Mouse (Mus musculus): Measurements from ENCODE around the gene Dab1. TPM values are rescaled to one million over a fixed set of nuclear protein-coding genes. Genes with fewer than 3 reads are reported as not detected.

Gene Dab1
- total RNA-seq, 2 experiments from 2014 or later = 117 to 119 TPM

GRCm38 (mm10) chr4:103961134-103962049 lies 342.2 kb downstream of the Dab1 start:
- no peak for DNase-seq (ENCODE audit: low spot score in 2 of 2)

- no peak for DNase-seq (ENCODE audit: low spot score in 2 of 2)
These were observed 350.7 kb downstream of the Dab1 start for GRCm38 (mm10) chr4:103969906-103970305.

- no peak for DNase-seq (ENCODE audit: low spot score in 2 of 2)
These were observed 355.4 kb downstream of the Dab1 start for GRCm38 (mm10) chr4:103974536-103974935.

- DNase-seq (ENCODE audit: low spot score in 2 of 2) = no peak
These were observed 355.8 kb downstream of the Dab1 start for GRCm38 (mm10) chr4:103974946-103975345.

GRCm38 (mm10) chr4:103993884-103994283 lies 374.7 kb downstream of the Dab1 start:
- no peak for DNase-seq (ENCODE audit: low spot score in 2 of 2)

- DNase-seq (ENCODE audit: low spot score in 2 of 2) = no peak
These were observed 375.2 kb downstream of the Dab1 start for GRCm38 (mm10) chr4:103994406-103994805.

GRCm38 (mm10) chr4:104008406-104008805 lies 389.2 kb downstream of the Dab1 start:
- DNase-seq (ENCODE audit: low spot score in 2 of 2) = no peak

GRCm38 (mm10) chr4:104011683-104012082 lies 392.5 kb downstream of the Dab1 start:
- DNase-seq (ENCODE audit: low spot score in 2 of 2) = no peak

- DNase-seq (ENCODE audit: low spot score in 2 of 2) = no peak
These were observed 393.0 kb downstream of the Dab1 start for GRCm38 (mm10) chr4:104012150-104012549.

- no peak for DNase-seq (ENCODE audit: low spot score in 2 of 2)
These were observed 406.0 kb downstream of the Dab1 start for GRCm38 (mm10) chr4:104025117-104025694.

- no peak for DNase-seq (ENCODE audit: low spot score in 2 of 2)
These were observed 407.7 kb downstream of the Dab1 start for GRCm38 (mm10) chr4:104026834-104027233.

- DNase-seq (ENCODE audit: low spot score in 2 of 2) = no peak
These were observed 408.1 kb downstream of the Dab1 start for GRCm38 (mm10) chr4:104027239-104027638.

GRCm38 (mm10) chr4:104036091-104036490 lies 416.9 kb downstream of the Dab1 start:
- no peak for DNase-seq (ENCODE audit: low spot score in 2 of 2)

- DNase-seq (ENCODE audit: low spot score in 2 of 2) = no peak
These were observed 420.4 kb downstream of the Dab1 start for GRCm38 (mm10) chr4:104039588-104039987.

GRCm38 (mm10) chr4:104043441-104043840 lies 424.3 kb downstream of the Dab1 start:
- DNase-seq (ENCODE audit: low spot score in 2 of 2) = no peak

- no peak for DNase-seq (ENCODE audit: low spot score in 2 of 2)
These were observed 425.5 kb downstream of the Dab1 start for GRCm38 (mm10) chr4:104044634-104045033.

GRCm38 (mm10) chr4:104047966-104048804 lies 429.0 kb downstream of the Dab1 start:
- DNase-seq (ENCODE audit: low spot score in 2 of 2) = peak; percentile 49 to 56

- DNase-seq (ENCODE audit: low spot score in 2 of 2) = no peak
These were observed 438.0 kb downstream of the Dab1 start for GRCm38 (mm10) chr4:104057116-104057515.

GRCm38 (mm10) chr4:104059569-104059968 lies 440.4 kb downstream of the Dab1 start:
- no peak for DNase-seq (ENCODE audit: low spot score in 2 of 2)

- no peak for DNase-seq (ENCODE audit: low spot score in 2 of 2)
These were observed 443.2 kb downstream of the Dab1 start for GRCm38 (mm10) chr4:104062356-104062755.

- no peak for DNase-seq (ENCODE audit: low spot score in 2 of 2)
These were observed 447.7 kb downstream of the Dab1 start for GRCm38 (mm10) chr4:104066901-104067300.

GRCm38 (mm10) chr4:104067748-104068147 lies 448.6 kb downstream of the Dab1 start:
- no peak for DNase-seq (ENCODE audit: low spot score in 2 of 2)
